Mouse (Mus musculus): ENCODE measurements around the gene Irgm1. TPM values are rescaled to one million over a fixed set of nuclear protein-coding genes. Genes with fewer than 3 reads are reported as not detected.
A peak's percentile ranks its signal among the peaks of the same experiment; 100 is the strongest.
"Not testable (repeated sequence)": the region's sequence is repeated elsewhere in the genome, so short reads cannot be mapped to it uniquely, and the experiment has no call there.

The Irgm1 gene
- polyA plus RNA-seq, 1 experiment from 2014 or later = 4.6 TPM

DNA sequence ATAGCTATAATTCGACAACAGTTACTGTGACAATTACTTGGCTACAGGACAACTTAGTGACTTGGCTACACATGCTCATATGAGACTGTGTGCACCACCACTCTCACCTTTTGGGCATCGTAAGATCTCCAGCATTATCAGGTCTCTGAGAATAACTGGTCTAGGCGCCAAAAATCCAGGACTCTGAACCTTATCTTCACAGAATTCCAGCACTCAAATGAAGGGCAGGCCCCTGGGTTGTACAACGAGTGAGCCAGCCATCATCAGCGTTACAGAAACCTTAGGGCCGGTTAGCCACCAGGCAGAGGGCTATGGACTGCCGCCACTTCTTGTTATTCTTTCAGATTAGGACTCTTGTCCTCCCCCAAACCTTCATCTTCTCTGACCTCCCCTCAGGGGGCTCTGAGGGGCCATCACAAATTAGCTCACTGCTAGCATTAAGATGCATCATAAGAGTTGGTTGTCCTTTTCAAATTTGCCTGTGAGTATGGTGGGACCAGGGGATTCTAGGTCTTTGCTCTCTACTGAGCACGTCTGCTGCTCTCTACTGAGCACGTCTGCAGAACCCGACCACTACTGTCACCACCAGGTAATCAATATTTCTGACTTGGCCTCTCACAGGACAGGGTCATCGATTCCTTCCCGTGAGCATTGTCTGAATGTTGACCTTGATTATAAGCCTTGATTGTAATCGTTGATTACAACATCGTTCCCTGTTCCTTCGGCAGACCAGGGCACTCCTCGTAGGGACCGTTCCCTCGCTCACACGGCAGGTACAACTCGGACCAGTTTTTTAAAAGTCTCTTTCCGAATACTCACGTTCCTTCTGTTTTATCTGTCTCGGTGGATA is 18.6 kb downstream of the Irgm1 start:
- H3K9ac ChIP-seq = peak overlapping the region; percentile 59
- peak overlapping the region; percentile 87 for H3K4me2 ChIP-seq (replicated peaks)
- peaks cover 20% of the 10 kb centered on the region for H3K27me3 ChIP-seq
- H3K27ac ChIP-seq = no peak overlapping the region
- H3K36me3 ChIP-seq = no peaks in the 10 kb centered on the region
- peaks cover 23% of the 10 kb centered on the region for H3K4me1 ChIP-seq
- 8% methylated on average over 23 of the region's 23 CpGs for WGBS
- no peaks in the 10 kb centered on the region for H3K9me3 ChIP-seq
- H3K4me3 ChIP-seq = peak overlapping the region; percentile 55
- peak; percentile 16; the same call in 1 of the 2 replicates for ATAC-seq (ENCODE audit: low FRiP score, low read depth)

GRCm38 (mm10) chr11:48852190-48852589 is 19.3 kb downstream of the Irgm1 start:
- Histone ChIP-seq H3K9me3 (no peaks in the 10 kb centered on the region), H3K4me3 (no peak overlapping the region), H3K4me1 (peaks cover 20% of the 10 kb centered on the region), H3K27me3 (peaks cover 18% of the 10 kb centered on the region), H3K36me3 (no peaks in the 10 kb centered on the region), H3K27ac (no peak overlapping the region), H3K4me2 (replicated peaks) (peak overlapping the region; percentile 87), H3K9ac (no peak overlapping the region)
- WGBS = 78% methylated on average over 4 of the region's 4 CpGs
- no peak for ATAC-seq (ENCODE audit: low FRiP score, low read depth)

DNA sequence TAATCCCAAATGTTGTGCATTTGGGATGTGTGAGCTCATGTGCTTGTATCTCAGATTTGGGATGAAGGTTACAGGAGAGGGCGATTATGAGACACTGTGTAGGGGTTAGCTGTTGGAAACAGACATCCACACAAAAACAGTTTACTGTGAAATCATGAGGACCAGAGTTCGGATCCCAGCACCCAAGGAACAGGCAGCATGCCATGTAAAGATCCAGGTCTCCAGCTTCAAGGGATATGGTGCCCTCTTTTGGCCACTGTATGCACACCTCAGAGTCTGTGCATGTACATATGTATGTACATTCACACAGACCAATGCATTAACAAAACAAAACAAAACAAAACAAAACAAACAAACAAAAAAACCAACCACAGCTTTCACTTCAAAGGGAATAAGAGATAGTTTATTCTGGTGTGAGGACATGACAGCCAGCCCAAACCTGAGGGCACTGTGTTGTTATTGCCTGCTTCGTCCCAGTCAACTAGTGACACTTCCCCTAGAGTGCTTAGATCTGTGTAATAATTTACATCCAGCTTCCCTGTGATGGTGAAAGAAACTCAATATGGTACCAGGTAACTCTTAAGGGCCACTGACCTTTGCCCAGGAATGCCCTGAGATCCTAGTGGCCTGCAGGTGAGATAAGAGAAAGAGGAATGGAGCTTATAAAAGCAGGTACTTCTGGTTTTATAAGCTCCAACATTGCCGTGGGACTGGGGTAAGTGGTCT is 20.1 kb downstream of the Irgm1 start:
- Histone ChIP-seq H3K4me3 (no peak overlapping the region), H3K9ac (no peak overlapping the region), H3K9me3 (no peaks in the 10 kb centered on the region), H3K27ac (no peak overlapping the region), H3K4me2 (replicated peaks) (no peak overlapping the region), H3K4me1 (peaks cover 20% of the 10 kb centered on the region), H3K27me3 (peaks cover 18% of the 10 kb centered on the region), H3K36me3 (no peaks in the 10 kb centered on the region)
- 73% methylated on average over 4 of the region's 4 CpGs for WGBS
- ATAC-seq (ENCODE audit: low FRiP score, low read depth) = no peak

DNA sequence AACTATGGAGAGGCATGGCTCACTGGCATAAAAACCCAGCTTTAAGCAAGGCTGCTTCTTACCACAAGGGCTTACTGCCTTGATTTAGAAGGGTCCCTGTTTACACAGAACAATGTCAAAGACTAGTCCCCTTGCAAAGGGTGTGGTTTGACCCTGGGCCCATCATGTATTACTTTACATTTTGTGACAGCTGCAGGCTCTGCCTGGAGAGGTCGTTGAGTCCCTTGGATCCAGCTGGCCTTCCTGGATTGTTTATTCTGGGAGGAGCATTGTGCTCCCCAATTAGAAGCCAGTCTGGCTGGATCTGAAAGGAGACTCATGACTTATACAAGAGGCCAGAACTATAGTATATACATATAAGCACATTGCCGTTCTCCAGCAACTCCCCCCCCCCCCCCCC is 21.2 kb downstream of the Irgm1 start:
- no peak overlapping the region for H3K4me2 ChIP-seq (replicated peaks)
- ATAC-seq (ENCODE audit: low FRiP score, low read depth) = no peak
- peaks cover 20% of the 10 kb centered on the region for H3K4me1 ChIP-seq
- H3K9ac ChIP-seq = no peak overlapping the region
- WGBS = 44% methylated on average over 2 of the region's 2 CpGs
- peaks cover 19% of the 10 kb centered on the region for H3K27me3 ChIP-seq
- H3K27ac ChIP-seq = no peak overlapping the region
- no peaks in the 10 kb centered on the region for H3K36me3 ChIP-seq
- no peak overlapping the region for H3K4me3 ChIP-seq
- no peaks in the 10 kb centered on the region for H3K9me3 ChIP-seq

- WGBS = 71% methylated on average over 5 of the region's 5 CpGs
- H3K9me3 ChIP-seq = no peaks in the 10 kb centered on the region
Observed at GRCm38 (mm10) chr11:48846881-48847280, 24.6 kb downstream of the Irgm1 start.

DNA sequence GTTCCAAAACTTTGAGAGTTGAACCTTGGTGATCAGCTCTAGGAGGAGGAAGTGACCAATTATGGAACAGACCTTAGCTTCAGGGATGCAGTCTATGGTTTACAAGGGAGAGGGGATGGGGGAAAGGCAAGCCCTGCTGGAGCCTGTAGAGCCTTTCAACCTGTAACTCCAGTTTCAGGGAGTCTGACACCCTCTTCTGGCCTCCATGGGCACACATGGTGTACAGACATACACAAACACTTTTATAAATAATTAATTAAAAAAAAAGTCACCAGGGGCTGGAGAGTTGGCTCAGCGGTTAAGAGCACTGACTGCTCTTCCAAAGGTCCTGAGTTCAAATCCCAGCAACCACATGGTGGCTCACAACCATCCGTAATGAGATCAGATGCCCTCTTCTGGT is 25.1 kb downstream of the Irgm1 start:
- H3K4me3 ChIP-seq; H3K4me2 ChIP-seq (replicated peaks); H3K4me1 ChIP-seq; H3K36me3 ChIP-seq; ATAC-seq (ENCODE audit: low FRiP score, low read depth); H3K27ac ChIP-seq; H3K9me3 ChIP-seq; H3K9ac ChIP-seq: not testable (repeated sequence)
- WGBS = 82% methylated on average over 2 of the region's 2 CpGs
- peaks cover 22% of the 10 kb centered on the region for H3K27me3 ChIP-seq

More at GRCm38 (mm10) chr11:48846881-48847280, 24.6 kb downstream of the Irgm1 start:
- H3K36me3 ChIP-seq = no peaks in the 10 kb centered on the region
- H3K4me2 ChIP-seq (replicated peaks) = no peak overlapping the region
- H3K9ac ChIP-seq = no peak overlapping the region
- H3K27me3 ChIP-seq = peaks cover 22% of the 10 kb centered on the region
- ATAC-seq (ENCODE audit: low FRiP score, low read depth) = no peak
- no peak overlapping the region for H3K4me3 ChIP-seq
- no peaks in the 10 kb centered on the region for H3K4me1 ChIP-seq
- no peak overlapping the region for H3K27ac ChIP-seq

DNA sequence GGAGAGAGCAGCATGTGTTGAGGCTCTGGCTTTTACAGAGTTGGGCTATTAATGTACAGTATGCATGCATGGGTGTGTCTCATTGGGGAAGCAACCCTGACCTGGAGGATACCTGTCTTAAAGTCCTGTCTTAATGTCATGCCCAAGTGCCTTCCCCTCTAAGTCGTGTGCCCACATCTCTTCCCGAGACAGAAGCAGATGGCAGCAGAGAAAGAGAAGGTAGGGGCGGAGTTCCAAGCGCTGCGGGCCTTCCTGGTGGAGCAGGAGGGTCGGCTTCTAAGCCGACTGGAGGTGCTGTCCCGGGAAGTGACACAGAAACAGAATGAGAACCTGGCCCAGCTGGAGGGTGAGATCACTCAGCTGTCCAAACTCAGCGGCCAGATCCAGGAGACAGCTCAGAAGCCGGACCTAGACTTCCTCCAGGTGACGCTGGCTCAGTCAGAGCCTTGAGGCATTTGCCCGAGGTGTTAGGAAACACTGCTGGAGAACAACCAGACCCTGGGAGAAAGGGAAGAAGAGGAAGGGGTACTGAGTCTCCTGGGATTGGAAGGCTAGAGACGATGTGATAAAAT is 26.2 kb downstream of the Irgm1 start:
- ATAC-seq (ENCODE audit: low FRiP score, low read depth) = no peak
- Histone ChIP-seq H3K9ac (no peak overlapping the region), H3K27me3 (peaks cover 22% of the 10 kb centered on the region), H3K27ac (no peak overlapping the region), H3K36me3 (no peaks in the 10 kb centered on the region), H3K4me1 (no peaks in the 10 kb centered on the region), H3K4me3 (no peak overlapping the region), H3K4me2 (replicated peaks) (no peak overlapping the region; the same call in 1 of the 2 replicates), H3K9me3 (no peaks in the 10 kb centered on the region)
- 21% methylated on average over 13 of the region's 13 CpGs for WGBS

GRCm38 (mm10) chr11:48844309-48844708 is 27.2 kb downstream of the Irgm1 start:
- no peak overlapping the region for H3K4me2 ChIP-seq (replicated peaks)
- WGBS = 57% methylated on average over 6 of the region's 6 CpGs
- H3K27me3 ChIP-seq = peaks cover 17% of the 10 kb centered on the region
- ATAC-seq (ENCODE audit: low FRiP score, low read depth) = no peak
- H3K9me3 ChIP-seq = no peaks in the 10 kb centered on the region
- no peak overlapping the region for H3K4me3 ChIP-seq
- no peak overlapping the region for H3K27ac ChIP-seq
- no peaks in the 10 kb centered on the region for H3K36me3 ChIP-seq
- no peaks in the 10 kb centered on the region for H3K4me1 ChIP-seq
- no peak overlapping the region for H3K9ac ChIP-seq

GRCm38 (mm10) chr11:48843202-48843601 is 28.3 kb downstream of the Irgm1 start:
- Histone ChIP-seq H3K27me3 (peaks cover 14% of the 10 kb centered on the region), H3K4me3 (no peak overlapping the region), H3K4me1 (0 out of 2 replicates have a peak, but pooled peaks cover 6% of the 10 kb centered on the region), H3K9me3 (no peaks in the 10 kb centered on the region), H3K9ac (no peak overlapping the region), H3K4me2 (replicated peaks) (no peak overlapping the region), H3K36me3 (no peaks in the 10 kb centered on the region), H3K27ac (no peak overlapping the region)
- 82% methylated on average over 11 of the region's 11 CpGs for WGBS
- no peak for ATAC-seq (ENCODE audit: low FRiP score, low read depth)

GRCm38 (mm10) chr11:48842378-48842792 is 29.1 kb downstream of the Irgm1 start:
- H3K9ac ChIP-seq = no peak overlapping the region
- no peak for ATAC-seq (ENCODE audit: low FRiP score, low read depth)
- H3K27ac ChIP-seq = no peak overlapping the region
- 0 out of 2 replicates have a peak, but pooled peaks cover 8% of the 10 kb centered on the region for H3K4me1 ChIP-seq
- no peaks in the 10 kb centered on the region for H3K9me3 ChIP-seq
- no peak overlapping the region for H3K4me3 ChIP-seq
- no peaks in the 10 kb centered on the region for H3K36me3 ChIP-seq
- WGBS = 87% methylated on average over 4 of the region's 4 CpGs
- peaks cover 13% of the 10 kb centered on the region for H3K27me3 ChIP-seq
- H3K4me2 ChIP-seq (replicated peaks) = no peak overlapping the region

DNA sequence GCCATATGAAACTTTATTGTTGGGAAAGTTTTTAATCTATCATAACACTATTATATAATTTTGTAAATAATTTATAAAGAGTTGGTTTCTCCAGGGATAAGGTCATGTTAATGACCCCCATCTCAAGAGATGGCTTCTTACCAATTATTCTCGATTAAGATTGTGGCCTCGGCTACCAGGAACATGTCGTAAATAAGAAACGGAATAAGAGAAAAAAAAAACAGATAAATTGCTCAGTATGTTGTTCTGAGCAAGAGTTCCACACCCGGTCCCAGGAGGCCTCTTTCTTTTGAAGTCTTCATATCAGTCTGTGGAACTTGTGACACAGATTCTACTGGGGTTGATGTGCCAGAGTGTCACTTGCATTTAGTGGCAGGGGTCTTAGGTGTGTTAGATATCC is 30.3 kb downstream of the Irgm1 start:
- peaks cover 23% of the 10 kb centered on the region for H3K27me3 ChIP-seq

DNA sequence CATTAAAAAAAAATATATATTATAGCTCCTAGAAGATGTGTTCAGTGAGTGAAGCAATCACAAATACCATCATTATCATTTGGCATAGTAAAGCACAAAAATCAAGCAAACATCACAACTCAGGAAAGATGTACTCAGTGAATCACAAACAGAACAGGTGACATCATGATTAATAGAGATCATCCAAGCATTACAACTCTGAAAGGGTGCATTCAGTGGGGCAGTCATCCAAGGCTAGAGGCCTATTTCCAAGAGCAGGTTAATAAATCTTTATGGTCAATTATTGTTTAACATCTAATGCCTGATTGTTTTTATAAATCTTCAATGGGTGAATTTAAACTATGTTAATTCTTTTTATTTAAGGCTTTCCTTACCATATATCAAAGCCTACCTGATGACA is 30.7 kb downstream of the Irgm1 start:
- Histone ChIP-seq H3K4me3 (no peak overlapping the region), H3K4me1 (peaks cover 13% of the 10 kb centered on the region), H3K27ac (no peak overlapping the region), H3K27me3 (peaks cover 26% of the 10 kb centered on the region), H3K36me3 (no peaks in the 10 kb centered on the region), H3K9ac (no peak overlapping the region), H3K9me3 (no peaks in the 10 kb centered on the region), H3K4me2 (replicated peaks) (no peak overlapping the region)
- no peak for ATAC-seq (ENCODE audit: low FRiP score, low read depth)

More for the DNA sequence above, 30.3 kb downstream of the Irgm1 start:
- H3K4me2 ChIP-seq (replicated peaks) = no peak overlapping the region
- no peak for ATAC-seq (ENCODE audit: low FRiP score, low read depth)
- WGBS = 80% methylated on average over 5 of the region's 5 CpGs
- H3K4me1 ChIP-seq = peaks cover 13% of the 10 kb centered on the region
- H3K27ac ChIP-seq = no peak overlapping the region
- H3K36me3 ChIP-seq = no peaks in the 10 kb centered on the region
- no peak overlapping the region for H3K9ac ChIP-seq
- no peaks in the 10 kb centered on the region for H3K9me3 ChIP-seq
- no peak overlapping the region for H3K4me3 ChIP-seq

Measured in limb, embryonic 13.5 days (tissue).